Mouse (Mus musculus) heart, postnatal 0 days (tissue): ENCODE measurements around the gene Fcer2a. TPM values are rescaled to one million over a fixed set of nuclear protein-coding genes. Genes with fewer than 3 reads are reported as not detected.

Experiments
- ATAC-seq: fragments of 200-750 bp; cut with Nextera tagmentation; 2 replicates; pipeline ENCODE4 v1.8.0; 2017; ENCODE audit warnings: low read depth, moderate number of reproducible peaks, moderate library complexity; ENCODE audit not compliant: insufficient read depth
- DNase-seq: peaks from one replicate; pipeline ENCODE4 v3.0.0-alpha.2; 2016; ENCODE audit warnings: low spot score
- H3K27ac ChIP-seq: fragments of 300-500 bp; sonication (generic); 2 replicates; pipeline ENCODE4 v1.5.1; 2014; ENCODE audit warnings: low read depth, mild to moderate bottlenecking
- H3K27me3 ChIP-seq: fragments of 300-500 bp; sonication (generic); 2 replicates; pipeline ENCODE4 v1.6.1; 2014; ENCODE audit warnings: low read length, mixed read lengths; ENCODE audit not compliant: control insufficient read depth, insufficient read depth
- H3K36me3 ChIP-seq: fragments of 300-500 bp; sonication (generic); replicated peaks from 2 replicates; pipeline ENCODE4 v1.6.1; 2014; ENCODE audit warnings: low read length, mixed read lengths; ENCODE audit not compliant: control insufficient read depth, insufficient read depth
- H3K4me1 ChIP-seq: fragments of 300-500 bp; sonication (generic); 2 replicates; pipeline ENCODE4 v1.6.1; 2014; ENCODE audit warnings: antibody characterized with exemption; ENCODE audit not compliant: control insufficient read depth, insufficient read depth
- H3K4me2 ChIP-seq: fragments of 300-500 bp; sonication (generic); 2 replicates; pipeline ENCODE4 v1.6.1; 2014; ENCODE audit warnings: low read depth, mild to moderate bottlenecking, low read length, moderate library complexity
- H3K4me3 ChIP-seq: fragments of 300-500 bp; sonication (generic); 2 replicates; pipeline ENCODE4 v1.5.1; 2014; ENCODE audit warnings: low read depth, low read length
- H3K9ac ChIP-seq: fragments of 300-500 bp; sonication (generic); replicated peaks from 2 replicates; pipeline ENCODE4 v1.6.1; 2014; ENCODE audit warnings: low read depth, low read length, mixed read lengths
- H3K9me3 ChIP-seq: fragments of 300-500 bp; sonication (generic); replicated peaks from 2 replicates; pipeline ENCODE4 v1.6.1; 2016; ENCODE audit warnings: low read length; ENCODE audit not compliant: control insufficient read depth
- CTCF ChIP-seq: IDR thresholded peaks from 2 replicates; pipeline ENCODE4 v1.5.1; 2016; ENCODE audit warnings: antibody characterized with exemption, control low read depth, low read depth
- EP300 ChIP-seq: IDR thresholded peaks from 2 replicates; pipeline ENCODE4 v1.6.1; 2016; ENCODE audit warnings: antibody characterized with exemption, low read depth
- WGBS: fragments of 180-500 bp; shearing (Covaris S2); extraction: QIAGEN DNeasy Blood & Tissue Kit; methylation state at CpG from one replicate; pipeline ENCODE4 v1.1.7; 2014; 5-methylcytosine and 5-hydroxymethylcytosine counted together
- polyA plus RNA-seq: library from polyadenylated mRNA; unstranded; fragments of >200 nt; fragmentation: Nextera tagmentation; extraction: Ambion mirVana; gene quantifications from 2 replicates; pipeline ENCODE4 v1.2.1, GENCODE M21; 2015
- total RNA-seq: library from RNA; depleted of rRNA; stranded (reverse); fragments of >200 nt; gene quantifications from 2 replicates; pipeline ENCODE4 v1.2.3, GENCODE M21; 2014; ENCODE audit warnings: low replicate concordance

Fcer2a gene
- total and polyA plus RNA-seq, 2 experiments from 2014 or later = 0.11 TPM; not detected in 1

DNA sequence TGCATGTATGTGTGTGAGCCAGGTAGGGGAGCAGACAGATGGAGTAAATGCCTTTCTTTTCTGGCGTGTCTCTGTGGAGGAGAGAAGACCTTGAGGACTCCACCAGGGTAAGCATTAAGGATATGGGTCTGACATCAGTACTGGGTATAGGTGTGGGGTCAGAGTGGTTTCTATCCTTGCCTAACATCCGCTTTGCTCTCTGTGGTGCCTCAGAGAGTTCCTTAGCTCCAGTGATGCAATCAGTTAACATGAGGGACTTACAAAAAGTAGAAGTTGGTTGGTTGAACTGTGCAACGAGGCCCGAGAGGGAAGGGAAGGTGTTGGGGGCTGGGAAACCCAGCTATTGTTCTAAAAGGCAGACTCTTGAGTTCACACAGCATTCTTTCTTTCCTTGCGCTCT, 29.6 kb downstream of the Fcer2a start:
- Histone ChIP-seq H3K9ac (no peak overlapping the region), H3K4me3 (no peak overlapping the region), H3K27ac (no peak overlapping the region), H3K27me3 (no peaks in the 10 kb centered on the region), H3K4me2 (no peak overlapping the region), H3K9me3 (no peaks in the 10 kb centered on the region), H3K4me1 (no peaks in the 10 kb centered on the region), H3K36me3 (no peaks in the 10 kb centered on the region)
- 56% methylated on average over 5 of the region's 5 CpGs for WGBS
- DNase-seq (no peak), ATAC-seq (no peak)
- no peak for TF ChIP-seq EP300
- no peak for TF ChIP-seq CTCF

DNA sequence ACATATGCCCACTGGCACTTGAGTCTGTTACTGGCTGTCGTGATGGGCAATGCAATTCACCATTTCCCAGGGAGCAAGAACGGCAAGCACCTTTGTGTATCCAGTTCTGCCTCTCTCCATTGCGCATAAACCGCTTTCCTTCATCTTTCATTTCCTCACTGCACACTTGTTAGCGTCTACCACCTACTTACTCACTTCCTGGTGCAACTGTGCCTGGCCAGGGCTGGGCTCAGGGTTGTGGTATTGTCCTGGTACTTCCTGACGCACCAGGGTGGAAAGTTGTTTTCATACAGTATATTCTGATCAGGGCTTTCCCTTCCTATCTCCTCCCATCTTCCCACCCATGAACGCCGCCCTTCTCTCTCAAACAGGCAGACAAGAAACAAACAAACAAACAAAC, 33.1 kb downstream of the Fcer2a start:
- ATAC-seq (no peak), DNase-seq (no peak)
- WGBS = 69% methylated on average over 8 of the region's 8 CpGs
- Histone ChIP-seq H3K27ac (no peak overlapping the region), H3K36me3 (no peaks in the 10 kb centered on the region), H3K4me2 (no peak overlapping the region), H3K9ac (no peak overlapping the region), H3K27me3 (no peaks in the 10 kb centered on the region), H3K4me1 (no peaks in the 10 kb centered on the region), H3K9me3 (no peaks in the 10 kb centered on the region), H3K4me3 (no peak overlapping the region)
- no peak for TF ChIP-seq CTCF
- no peak for TF ChIP-seq EP300

DNA sequence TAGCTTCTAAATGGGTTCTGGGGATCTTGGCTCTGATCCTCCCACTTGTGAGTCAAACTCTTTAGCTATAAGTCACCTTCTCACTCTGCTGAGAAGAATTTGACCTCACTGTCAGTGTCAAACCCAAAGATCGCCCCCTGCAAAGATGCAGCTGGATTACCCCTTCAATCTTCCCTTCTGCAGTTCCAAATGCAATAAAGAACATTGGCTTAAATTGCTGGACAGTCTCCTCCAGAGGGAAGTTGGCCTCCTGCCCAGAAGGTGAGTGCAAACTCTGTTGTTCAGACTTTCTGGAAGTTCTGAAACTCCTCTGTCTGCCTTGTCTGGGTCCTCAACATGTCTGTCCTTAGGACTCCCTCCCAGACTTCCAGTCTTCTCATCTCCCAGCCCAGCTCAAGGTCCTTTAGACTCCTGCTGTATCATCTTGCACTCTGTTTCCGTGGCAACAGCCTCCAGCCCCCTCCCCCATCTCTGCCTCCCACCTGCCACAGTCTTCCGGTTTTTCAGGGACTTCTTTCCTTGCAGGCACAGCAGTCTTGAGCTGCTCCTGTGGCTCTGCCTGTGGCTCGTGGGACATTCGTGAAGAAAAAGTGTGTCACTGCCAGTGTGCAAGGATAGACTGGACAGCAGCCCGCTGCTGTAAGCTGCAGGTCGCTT, 37.1 kb downstream of the Fcer2a start:
- Histone ChIP-seq H3K4me2 (no peak overlapping the region), H3K4me3 (no peak overlapping the region), H3K9me3 (no peaks in the 10 kb centered on the region), H3K27ac (no peak overlapping the region), H3K9ac (no peak overlapping the region), H3K27me3 (no peaks in the 10 kb centered on the region), H3K4me1 (no peaks in the 10 kb centered on the region), H3K36me3 (no peaks in the 10 kb centered on the region)
- DNase-seq = no peak
- ATAC-seq = no peak
- TF ChIP-seq EP300 (no peak), CTCF (no peak)
- 27% methylated on average over 7 of the region's 7 CpGs for WGBS

DNA sequence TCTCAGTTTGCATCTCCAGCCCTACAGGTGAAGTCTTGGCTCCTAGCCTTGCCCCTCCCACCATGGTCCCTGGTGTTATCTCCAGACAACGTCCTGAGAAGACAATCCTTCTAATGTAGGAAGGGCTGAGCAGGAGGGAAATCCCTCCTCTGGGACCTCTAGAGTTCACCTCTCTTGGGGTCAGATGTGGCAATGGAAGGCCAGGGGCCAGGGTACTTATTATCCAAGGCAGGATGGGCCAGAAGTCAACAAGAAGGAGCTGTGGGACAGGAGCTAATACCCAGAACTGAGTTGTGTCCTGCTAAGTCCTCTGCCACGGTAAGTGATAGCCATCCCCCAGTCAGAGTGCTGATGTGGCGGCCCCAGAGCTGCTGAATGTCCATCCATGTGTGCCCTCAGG, 38.4 kb downstream of the Fcer2a start, which contains the start of gene Retn:
Retn (plus strand) TSS at position 245 of the 400 bp plus-strand sequence.
- H3K9ac ChIP-seq = no peak within 1 kb of the TSS
- H3K27me3 ChIP-seq = no peaks in the 10 kb centered on the region
- H3K4me3 ChIP-seq = no peak within 1 kb of the TSS
- no peak within 1 kb of the TSS for H3K4me2 ChIP-seq
- H3K4me1 ChIP-seq = no peaks in the 10 kb centered on the region
- H3K27ac ChIP-seq = no peak within 1 kb of the TSS
- no peak for DNase-seq
- no peaks in the 10 kb centered on the region for H3K9me3 ChIP-seq
- 51% methylated on average over 3 of the region's 3 CpGs for WGBS
- no peak for ATAC-seq
- no peak for TF ChIP-seq EP300
- TF ChIP-seq CTCF = no peak
- no peaks in the 10 kb centered on the region for H3K36me3 ChIP-seq

DNA sequence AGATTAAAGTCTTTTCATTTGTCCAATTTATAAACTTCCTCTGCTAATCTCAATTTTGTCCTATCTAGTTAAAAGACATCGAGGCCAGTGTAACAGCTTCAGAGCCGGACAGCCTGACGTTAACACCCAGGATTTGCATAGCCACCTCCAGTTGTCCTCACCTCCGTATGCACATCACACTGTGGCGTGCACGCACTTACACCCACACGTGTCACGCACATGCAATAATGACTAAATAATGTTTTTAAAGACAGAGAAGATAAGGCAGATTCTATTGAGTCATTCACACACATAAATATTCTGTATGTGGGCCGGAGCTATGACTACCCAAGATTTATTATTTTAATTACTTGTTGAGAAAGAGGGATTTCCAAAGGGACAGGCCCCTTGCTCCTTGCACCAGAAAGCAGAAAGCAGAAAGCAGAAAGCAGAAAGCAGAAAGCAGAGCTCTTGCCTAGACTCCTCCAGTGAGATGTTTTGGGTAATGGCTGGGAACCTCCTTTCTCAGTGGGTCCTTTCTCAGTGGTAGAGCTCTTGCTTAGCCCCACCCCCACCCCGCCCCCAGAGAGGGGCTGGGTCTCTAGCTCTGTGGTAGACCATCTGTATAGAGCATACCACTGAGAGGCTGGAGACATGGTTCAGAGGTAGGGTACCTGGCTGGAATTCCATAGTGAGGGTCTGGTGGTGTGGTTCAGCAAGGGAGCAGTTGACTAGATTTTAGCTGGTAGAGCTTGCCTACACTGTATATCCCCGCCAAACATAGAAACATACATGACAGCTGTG, 39.1 kb downstream of the Fcer2a start:
- DNase-seq (no peak), ATAC-seq (no peak)
- WGBS = 68% methylated on average over 11 of the region's 11 CpGs
- no peaks in the 10 kb centered on the region for H3K36me3 ChIP-seq
- no peak overlapping the region for H3K9ac ChIP-seq
- no peak overlapping the region for H3K4me2 ChIP-seq
- TF ChIP-seq CTCF (no peak), EP300 (no peak)
- H3K4me1 ChIP-seq = no peaks in the 10 kb centered on the region
- no peaks in the 10 kb centered on the region for H3K27me3 ChIP-seq
- no peak overlapping the region for H3K4me3 ChIP-seq
- no peak overlapping the region for H3K27ac ChIP-seq
- H3K9me3 ChIP-seq = no peaks in the 10 kb centered on the region
